Mouse (Mus musculus): ENCODE measurements at regions not wholly inside any gene's neighbourhood (a gene's known extent, or its start where the extent isn't known, plus 50 kb on each side); places are given as distances from the start of the nearest gene placed in this dataset.
A peak's percentile ranks its signal among the peaks of the same experiment; 100 is the strongest.

DNA sequence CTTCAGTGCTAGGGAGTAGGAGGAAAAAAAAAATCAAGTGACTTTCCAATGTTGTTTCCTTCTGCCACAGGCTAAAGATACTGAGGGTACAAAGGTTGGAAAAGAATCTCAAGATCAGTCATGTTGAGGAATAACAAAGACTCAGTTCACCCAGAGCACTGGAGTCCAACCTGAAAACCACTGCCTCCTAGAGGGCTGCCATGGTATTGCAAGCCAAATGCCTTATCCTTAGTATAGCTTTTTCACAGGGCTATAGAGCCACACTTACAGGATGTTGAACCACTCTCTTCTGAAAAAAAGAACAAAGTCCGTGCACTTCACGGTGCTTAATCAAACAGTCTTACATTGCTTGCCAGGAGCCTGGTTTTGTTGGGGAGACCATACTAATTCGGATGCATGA lies 139.9 kb upstream of the Srrm4 start:
- DNase-seq (ENCODE audit: low spot score) (no peak), ATAC-seq (replicated peaks; ENCODE audit: low FRiP score, low TSS enrichment, low read depth) (no peak)
- Histone ChIP-seq H3K4me3 (ENCODE audit: low read depth, low read length) (no peak overlapping the region), H3K4me2 (ENCODE audit: low read length) (no peak overlapping the region), H3K9me3 (ENCODE audit: control insufficient read depth, low read length) (peaks cover 2% of the 10 kb centered on the region; the same call in 1 of the 2 replicates), H3K27me3 (replicated peaks; ENCODE audit: control insufficient read depth, insufficient read depth, low read length) (no peaks in the 10 kb centered on the region), H3K4me1 (replicated peaks; ENCODE audit: control insufficient read depth, insufficient read depth, low read length) (no peaks in the 10 kb centered on the region), H3K27ac (ENCODE audit: low read depth) (no peak overlapping the region), H3K36me3 (ENCODE audit: control insufficient read depth, insufficient read depth, low read length) (no peaks in the 10 kb centered on the region), H3K9ac (ENCODE audit: low read length) (no peak overlapping the region)
- WGBS: 95% methylated on average over 3 of the region's 3 CpGs

DNA sequence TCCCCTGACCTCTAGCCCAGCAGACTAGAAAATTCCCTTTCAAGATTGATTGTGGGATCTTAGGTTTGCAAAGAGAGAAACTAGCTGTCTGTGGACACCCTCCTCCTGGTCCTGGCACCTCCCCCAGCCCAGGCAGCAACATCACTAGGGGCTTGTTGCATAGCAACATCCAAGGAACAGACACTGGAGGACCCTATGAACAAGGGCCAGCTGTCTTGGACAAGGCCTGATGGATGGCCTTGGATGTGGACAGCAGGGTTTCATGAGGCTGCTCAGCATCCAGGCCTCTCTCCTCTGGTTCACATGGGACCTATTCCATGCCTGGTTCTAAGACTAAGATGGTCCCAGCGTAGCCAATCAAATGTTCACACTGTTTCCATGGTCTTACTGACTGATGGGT lies 127.6 kb upstream of the Srrm4 start:
- Histone ChIP-seq H3K36me3 (ENCODE audit: control insufficient read depth, insufficient read depth, low read length) (no peaks in the 10 kb centered on the region), H3K4me1 (replicated peaks; ENCODE audit: control insufficient read depth, insufficient read depth, low read length) (no peaks in the 10 kb centered on the region), H3K27ac (ENCODE audit: low read depth) (no peak overlapping the region), H3K4me2 (ENCODE audit: low read length) (no peak overlapping the region), H3K27me3 (replicated peaks; ENCODE audit: control insufficient read depth, insufficient read depth, low read length) (no peaks in the 10 kb centered on the region), H3K9ac (ENCODE audit: low read length) (no peak overlapping the region), H3K9me3 (ENCODE audit: control insufficient read depth, low read length) (no peaks in the 10 kb centered on the region), H3K4me3 (ENCODE audit: low read depth, low read length) (no peak overlapping the region)
- WGBS: 81% methylated on average over 1 of the region's 1 CpGs
- ATAC-seq (replicated peaks; ENCODE audit: low FRiP score, low TSS enrichment, low read depth) (no peak), DNase-seq (ENCODE audit: low spot score) (no peak)

DNA sequence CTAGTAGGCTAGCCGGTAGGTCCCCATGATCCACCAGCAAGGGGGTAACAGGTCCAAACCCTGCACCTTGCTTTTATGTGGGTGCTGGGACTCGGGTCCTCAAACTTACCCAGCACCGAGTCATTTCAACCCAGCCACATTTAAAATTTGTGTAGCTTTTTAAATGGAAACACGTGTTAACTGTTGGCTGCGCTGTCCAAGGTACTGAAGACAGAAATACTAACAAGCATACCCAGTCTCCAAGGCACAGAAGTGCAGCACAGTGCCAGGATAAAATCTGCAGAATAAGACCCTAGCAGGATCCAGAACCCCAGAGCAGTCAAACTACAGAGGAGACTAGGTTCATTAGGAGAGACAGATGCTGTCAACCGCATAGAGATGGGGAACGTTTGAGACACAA lies 122.6 kb upstream of the Srrm4 start:
- ATAC-seq (replicated peaks; ENCODE audit: low FRiP score, low TSS enrichment, low read depth): no peak
- Histone ChIP-seq H3K4me3 (ENCODE audit: low read depth, low read length) (no peak overlapping the region), H3K27me3 (replicated peaks; ENCODE audit: control insufficient read depth, insufficient read depth, low read length) (no peaks in the 10 kb centered on the region), H3K4me1 (replicated peaks; ENCODE audit: control insufficient read depth, insufficient read depth, low read length) (no peaks in the 10 kb centered on the region), H3K9ac (ENCODE audit: low read length) (no peak overlapping the region), H3K9me3 (ENCODE audit: control insufficient read depth, low read length) (no peaks in the 10 kb centered on the region), H3K36me3 (ENCODE audit: control insufficient read depth, insufficient read depth, low read length) (no peaks in the 10 kb centered on the region), H3K27ac (ENCODE audit: low read depth) (no peak overlapping the region), H3K4me2 (ENCODE audit: low read length) (no peak overlapping the region)
- DNase-seq (ENCODE audit: low spot score): peak; percentile 71
- WGBS: 30% methylated on average over 7 of the region's 7 CpGs

DNA sequence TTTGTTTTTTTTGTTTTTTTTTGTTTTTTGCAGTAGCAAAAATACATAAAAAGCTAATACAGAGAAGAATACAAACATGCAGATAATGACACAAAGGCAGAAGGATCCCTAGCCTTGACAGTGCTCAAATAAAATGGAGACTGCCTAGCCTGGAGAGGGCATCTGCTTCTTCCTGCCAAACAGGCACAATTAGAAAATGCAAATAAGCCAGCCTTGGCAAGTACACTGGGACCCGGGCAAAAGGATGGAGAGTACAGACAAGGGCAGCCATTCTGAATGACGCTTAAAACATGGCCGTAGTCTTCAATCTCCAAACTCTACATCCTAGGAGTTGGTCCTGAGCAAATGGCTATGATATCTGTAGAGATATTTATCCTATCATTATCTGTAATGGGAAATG lies 120.4 kb upstream of the Srrm4 start:
- WGBS: 81% methylated on average over 3 of the region's 3 CpGs
- no peak overlapping the region for H3K27ac ChIP-seq (ENCODE audit: low read depth)
- H3K9me3 ChIP-seq (ENCODE audit: control insufficient read depth, low read length): no peaks in the 10 kb centered on the region
- H3K4me3 ChIP-seq (ENCODE audit: low read depth, low read length): no peak overlapping the region
- H3K4me1 ChIP-seq (replicated peaks; ENCODE audit: control insufficient read depth, insufficient read depth, low read length): no peaks in the 10 kb centered on the region
- ATAC-seq (replicated peaks; ENCODE audit: low FRiP score, low TSS enrichment, low read depth) (no peak), DNase-seq (ENCODE audit: low spot score) (no peak)
- H3K27me3 ChIP-seq (replicated peaks; ENCODE audit: control insufficient read depth, insufficient read depth, low read length): no peaks in the 10 kb centered on the region
- no peaks in the 10 kb centered on the region for H3K36me3 ChIP-seq (ENCODE audit: control insufficient read depth, insufficient read depth, low read length)
- no peak overlapping the region for H3K9ac ChIP-seq (ENCODE audit: low read length)
- no peak overlapping the region for H3K4me2 ChIP-seq (ENCODE audit: low read length)

GRCm38 (mm10) chr5:116708505-116708904 lies 116.9 kb upstream of the Srrm4 start:
- Histone ChIP-seq H3K4me1 (replicated peaks; ENCODE audit: control insufficient read depth, insufficient read depth, low read length) (no peaks in the 10 kb centered on the region), H3K27me3 (replicated peaks; ENCODE audit: control insufficient read depth, insufficient read depth, low read length) (no peaks in the 10 kb centered on the region), H3K9me3 (ENCODE audit: control insufficient read depth, low read length) (no peaks in the 10 kb centered on the region), H3K36me3 (ENCODE audit: control insufficient read depth, insufficient read depth, low read length) (no peaks in the 10 kb centered on the region), H3K27ac (ENCODE audit: low read depth) (no peak overlapping the region), H3K9ac (ENCODE audit: low read length) (no peak overlapping the region), H3K4me2 (ENCODE audit: low read length) (no peak overlapping the region), H3K4me3 (ENCODE audit: low read depth, low read length) (no peak overlapping the region)
- ATAC-seq (replicated peaks; ENCODE audit: low FRiP score, low TSS enrichment, low read depth) (no peak), DNase-seq (ENCODE audit: low spot score) (no peak)
- 20% methylated on average over 6 of the region's 6 CpGs for WGBS

- Histone ChIP-seq H3K9ac (ENCODE audit: low read length) (no peak overlapping the region), H3K27ac (ENCODE audit: low read depth) (no peak overlapping the region), H3K27me3 (replicated peaks; ENCODE audit: control insufficient read depth, insufficient read depth, low read length) (no peaks in the 10 kb centered on the region), H3K4me3 (ENCODE audit: low read depth, low read length) (no peak overlapping the region), H3K4me2 (ENCODE audit: low read length) (no peak overlapping the region), H3K9me3 (ENCODE audit: control insufficient read depth, low read length) (no peaks in the 10 kb centered on the region), H3K4me1 (replicated peaks; ENCODE audit: control insufficient read depth, insufficient read depth, low read length) (no peaks in the 10 kb centered on the region), H3K36me3 (ENCODE audit: control insufficient read depth, insufficient read depth, low read length) (no peaks in the 10 kb centered on the region)
- ATAC-seq (replicated peaks; ENCODE audit: low FRiP score, low TSS enrichment, low read depth) (no peak), DNase-seq (ENCODE audit: low spot score) (no peak)
- 71% methylated on average over 5 of the region's 5 CpGs for WGBS
Observed at GRCm38 (mm10) chr5:116662466-116662865, 70.8 kb upstream of the Srrm4 start.

DNA sequence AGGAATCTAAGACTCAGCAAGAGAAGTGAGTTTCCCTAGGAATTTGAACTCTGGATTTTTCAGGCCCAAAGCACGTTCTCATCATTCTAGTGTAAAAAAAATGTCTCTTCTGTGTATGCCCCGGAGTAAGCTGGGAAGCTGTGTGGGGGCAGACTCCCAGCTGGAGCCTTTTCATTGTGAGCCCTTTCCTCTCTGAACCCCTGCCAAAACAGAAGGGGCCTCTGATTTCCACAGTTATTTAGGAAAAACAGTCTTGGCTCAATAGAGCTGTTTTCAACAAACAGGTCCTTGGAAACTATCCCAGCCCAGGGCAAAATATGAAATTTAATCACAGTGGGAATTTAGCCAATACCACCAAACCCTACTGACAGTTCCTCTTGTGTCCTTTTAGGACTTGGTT lies 70.2 kb upstream of the Srrm4 start:
- no peaks in the 10 kb centered on the region for H3K4me1 ChIP-seq (replicated peaks; ENCODE audit: control insufficient read depth, insufficient read depth, low read length)
- no peak overlapping the region for H3K9ac ChIP-seq (ENCODE audit: low read length)
- no peaks in the 10 kb centered on the region for H3K9me3 ChIP-seq (ENCODE audit: control insufficient read depth, low read length)
- no peak for DNase-seq (ENCODE audit: low spot score)
- WGBS: 70% methylated on average over 2 of the region's 2 CpGs
- H3K4me2 ChIP-seq (ENCODE audit: low read length): no peak overlapping the region
- no peak for ATAC-seq (replicated peaks; ENCODE audit: low FRiP score, low TSS enrichment, low read depth)
- no peak overlapping the region for H3K27ac ChIP-seq (ENCODE audit: low read depth)
- H3K27me3 ChIP-seq (replicated peaks; ENCODE audit: control insufficient read depth, insufficient read depth, low read length): no peaks in the 10 kb centered on the region
- H3K36me3 ChIP-seq (ENCODE audit: control insufficient read depth, insufficient read depth, low read length): no peaks in the 10 kb centered on the region
- H3K4me3 ChIP-seq (ENCODE audit: low read depth, low read length): no peak overlapping the region

DNA sequence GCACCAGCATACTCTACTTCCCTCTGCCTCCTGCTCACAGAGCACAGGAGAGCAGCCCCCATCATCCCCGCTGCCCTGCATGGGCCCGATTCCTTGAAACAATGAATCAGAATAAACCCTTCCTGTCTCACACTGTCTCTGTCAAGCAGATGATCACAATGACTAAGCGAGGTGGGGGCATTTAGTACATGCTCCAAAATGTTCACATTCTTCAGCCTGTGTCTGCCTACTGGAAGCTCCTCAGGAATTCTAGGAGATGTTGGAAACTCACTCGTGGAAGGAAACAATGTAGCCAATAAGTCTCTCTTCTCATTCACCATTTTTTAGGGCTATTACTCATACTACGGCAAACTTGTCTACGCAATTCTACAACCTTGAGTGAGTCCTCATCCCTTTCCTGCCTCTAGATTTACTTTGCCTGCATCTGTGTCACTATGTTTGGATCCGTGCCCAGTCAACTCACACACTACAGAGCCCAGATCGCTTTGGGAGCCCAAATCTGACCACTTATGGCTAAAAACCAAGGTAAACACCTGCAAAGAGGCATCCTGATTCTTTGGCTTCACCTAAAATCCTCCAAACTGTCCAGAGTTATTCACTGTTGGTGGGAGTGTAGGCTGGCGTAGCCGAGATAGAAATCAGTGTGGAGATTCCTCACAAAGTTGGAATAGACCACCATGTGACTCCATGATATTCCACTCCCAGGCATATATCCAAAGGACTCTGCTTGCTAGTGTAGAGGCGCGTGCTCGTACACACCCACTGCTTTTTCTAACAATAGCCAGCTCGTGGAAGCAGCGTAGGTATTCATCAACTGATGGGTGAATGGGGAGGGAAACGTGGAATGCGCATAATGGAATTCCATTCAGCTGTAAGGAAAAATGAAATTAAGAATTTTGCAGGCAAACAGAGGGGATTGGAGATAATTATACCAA lies 63.1 kb upstream of the Srrm4 start:
- no peak overlapping the region for H3K4me3 ChIP-seq (ENCODE audit: low read depth, low read length)
- H3K27ac ChIP-seq (ENCODE audit: low read depth): no peak overlapping the region
- H3K9me3 ChIP-seq (ENCODE audit: control insufficient read depth, low read length): peaks cover 5% of the 10 kb centered on the region; the same call in 1 of the 2 replicates
- H3K36me3 ChIP-seq (ENCODE audit: control insufficient read depth, insufficient read depth, low read length): no peaks in the 10 kb centered on the region
- 86% methylated on average over 17 of the region's 17 CpGs for WGBS
- no peak overlapping the region for H3K4me2 ChIP-seq (ENCODE audit: low read length)
- H3K27me3 ChIP-seq (replicated peaks; ENCODE audit: control insufficient read depth, insufficient read depth, low read length): no peaks in the 10 kb centered on the region
- no peak overlapping the region for H3K9ac ChIP-seq (ENCODE audit: low read length)
- ATAC-seq (replicated peaks; ENCODE audit: low FRiP score, low TSS enrichment, low read depth): no peak
- DNase-seq (ENCODE audit: low spot score): no peak
- no peaks in the 10 kb centered on the region for H3K4me1 ChIP-seq (replicated peaks; ENCODE audit: control insufficient read depth, insufficient read depth, low read length)

All from intestine, embryonic 14.5 days (tissue).